Mouse (Mus musculus): ENCODE results near the gene Slc22a2.
"Not testable (repeated sequence)": the region's sequence is repeated elsewhere in the genome, so short reads cannot be mapped to it uniquely, and the experiment has no call there.

Gene Slc22a2

GRCm38 (mm10) chr17:12630976-12631730 is 47.2 kb downstream of the Slc22a2 start:
- in situ Hi-C loops (cut with MboI, MseI), result no loop called here

GRCm38 (mm10) chr17:12631771-12632600 is 48.1 kb downstream of the Slc22a2 start:
- in situ Hi-C loops (cut with MboI, MseI), result no loop called here

GRCm38 (mm10) chr17:12634814-12635213 is 50.9 kb downstream of the Slc22a2 start:
- in situ Hi-C loops (cut with MboI, MseI), result no loop called here

GRCm38 (mm10) chr17:12639585-12639984 is 55.7 kb downstream of the Slc22a2 start:
- in situ Hi-C loops (cut with MboI, MseI), result no loop called here

GRCm38 (mm10) chr17:12641087-12641486 is 57.2 kb downstream of the Slc22a2 start:
- in situ Hi-C loops (cut with MboI, MseI), result no loop called here

- in situ Hi-C loops (cut with MboI, MseI), result no loop called here
Measured at GRCm38 (mm10) chr17:12645461-12645860, 61.5 kb downstream of the Slc22a2 start.

- in situ Hi-C loops (cut with MboI, MseI), result no loop called here
Measured at GRCm38 (mm10) chr17:12652604-12653003, 68.7 kb downstream of the Slc22a2 start.

GRCm38 (mm10) chr17:12654061-12654460 is 70.1 kb downstream of the Slc22a2 start:
- in situ Hi-C loops (cut with MboI, MseI), result no loop called here

- in situ Hi-C loops (cut with MboI, MseI), result no loop called here
Measured at GRCm38 (mm10) chr17:12655826-12656225, 71.9 kb downstream of the Slc22a2 start.

- in situ Hi-C loops (cut with MboI, MseI), result no loop called here
Measured at GRCm38 (mm10) chr17:12658784-12659183, 74.9 kb downstream of the Slc22a2 start.

GRCm38 (mm10) chr17:12659233-12659632 is 75.3 kb downstream of the Slc22a2 start:
- in situ Hi-C loops (cut with MboI, MseI), result no loop called here

- in situ Hi-C loops (cut with MboI, MseI), result no loop called here
Measured at GRCm38 (mm10) chr17:12660572-12661260, 76.8 kb downstream of the Slc22a2 start.

GRCm38 (mm10) chr17:12664156-12664555 is 80.2 kb downstream of the Slc22a2 start:
- in situ Hi-C loops (cut with MboI, MseI), result no loop called here

- in situ Hi-C loops (cut with MboI, MseI), result no loop called here
Measured at GRCm38 (mm10) chr17:12668478-12669362, 84.8 kb downstream of the Slc22a2 start.

- in situ Hi-C loops (cut with MboI, MseI), result no loop called here
Measured at GRCm38 (mm10) chr17:12669363-12669679, 85.4 kb downstream of the Slc22a2 start.

- in situ Hi-C loops (cut with MboI, MseI), result no loop called here
Measured at GRCm38 (mm10) chr17:12671029-12671605, 87.2 kb downstream of the Slc22a2 start.

- in situ Hi-C loops (cut with MboI, MseI), result no loop called here
Measured at GRCm38 (mm10) chr17:12672285-12672790, 88.4 kb downstream of the Slc22a2 start.

- in situ Hi-C loops (cut with MboI, MseI), result no loop called here
Measured at GRCm38 (mm10) chr17:12673871-12674270, 89.9 kb downstream of the Slc22a2 start.

GRCm38 (mm10) chr17:12674980-12675379 is 91.0 kb downstream of the Slc22a2 start:
- in situ Hi-C loops (cut with MboI, MseI), result not testable (repeated sequence)

GRCm38 (mm10) chr17:12675646-12676045 is 91.7 kb downstream of the Slc22a2 start, which contains the start of gene Slc22a1:
Slc22a1 (minus strand) TSS chr17:12675829.
- in situ Hi-C loops (cut with MboI, MseI), result no loop called here

GRCm38 (mm10) chr17:12677139-12677538 is 93.2 kb downstream of the Slc22a2 start:
- in situ Hi-C loops (cut with MboI, MseI), result no loop called here
